Mouse (Mus musculus): ENCODE data around the gene Ddx5.
"Not testable (repeated sequence)": the region's sequence is repeated elsewhere in the genome, so short reads cannot be mapped to it uniquely, and the experiment has no call there.

The Ddx5 gene

DNA sequence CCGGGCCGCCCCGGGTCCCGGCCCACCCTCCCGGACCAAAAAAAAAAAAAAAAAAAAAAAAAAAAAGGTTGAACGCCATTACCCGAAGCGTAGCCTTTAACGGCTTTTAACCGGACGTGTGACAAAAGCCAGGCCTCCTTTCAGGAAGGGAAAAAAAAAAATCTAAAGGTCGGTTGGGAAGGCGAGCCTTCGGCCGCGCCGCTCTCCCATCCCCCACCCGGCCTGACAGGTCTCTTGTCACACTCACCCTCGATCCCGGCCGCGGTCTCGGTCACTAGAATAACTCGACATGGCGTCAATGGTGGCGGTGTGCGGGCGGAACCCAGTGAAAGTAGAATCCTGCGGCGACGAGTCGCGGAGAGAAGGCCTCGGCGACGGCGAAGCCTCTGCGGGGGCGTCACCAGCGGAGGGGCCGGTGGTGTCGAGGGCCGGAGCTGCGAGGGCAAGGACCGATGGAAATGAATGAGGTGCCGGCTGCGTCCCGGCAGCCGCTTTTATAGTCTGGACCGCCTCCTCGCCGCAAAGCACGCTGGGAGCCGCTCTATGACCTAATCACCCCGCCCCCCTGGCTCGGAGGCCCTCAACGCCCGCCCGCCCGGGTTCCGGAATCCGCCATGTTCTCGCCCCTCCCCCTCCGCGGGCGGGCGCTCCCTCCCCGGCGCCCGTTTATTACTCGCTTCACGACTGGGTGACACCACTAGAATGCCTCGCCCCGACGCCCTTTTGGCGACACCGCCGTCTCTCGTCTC, 785 bp downstream of the Ddx5 start:
- DNase-seq: peak; percentile 99

DNA sequence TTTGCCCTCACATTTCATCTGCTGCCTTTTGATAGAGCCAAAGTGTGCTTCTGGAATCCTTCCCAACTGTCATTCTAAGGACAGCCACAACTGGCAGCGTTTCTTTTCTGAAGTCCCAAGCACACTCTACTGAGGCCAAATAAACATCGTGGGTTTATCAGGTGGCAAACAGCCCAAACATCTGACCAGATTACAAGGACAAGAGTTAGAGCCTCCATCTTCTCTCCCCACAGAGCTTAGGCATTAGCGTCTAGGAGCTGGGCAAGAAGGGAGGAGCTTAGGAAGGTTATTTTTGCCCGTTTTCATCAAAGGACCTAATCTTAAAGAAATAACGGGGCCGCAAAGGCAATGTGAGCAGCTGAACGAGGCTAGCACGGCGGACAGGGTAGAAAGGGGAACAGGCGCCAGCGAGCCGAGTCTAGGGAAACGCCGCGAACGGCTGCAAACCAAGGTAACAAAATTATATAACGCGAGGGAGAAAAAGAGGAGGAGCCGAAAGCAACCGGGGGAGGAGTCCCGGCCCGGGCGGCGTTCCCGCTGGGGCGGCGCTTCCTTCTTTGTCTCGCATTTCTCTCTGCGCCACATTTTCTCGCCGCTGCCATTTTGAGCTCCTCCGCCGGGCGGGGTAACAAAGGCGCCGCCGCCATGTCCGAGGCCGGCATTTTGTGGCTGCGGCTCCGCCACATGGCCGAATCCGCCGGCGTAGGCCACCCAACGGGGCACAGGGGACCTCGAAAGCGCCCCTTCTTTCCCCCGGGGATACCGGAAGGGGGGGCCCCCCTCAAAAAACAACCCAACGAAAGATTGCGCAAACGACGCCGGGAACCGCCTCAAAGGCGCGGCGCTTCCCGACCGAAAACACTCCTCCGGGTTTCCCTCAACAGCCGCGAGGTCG, 1.6 kb downstream of the Ddx5 start:
- peak; percentile 92 for DNase-seq

DNA sequence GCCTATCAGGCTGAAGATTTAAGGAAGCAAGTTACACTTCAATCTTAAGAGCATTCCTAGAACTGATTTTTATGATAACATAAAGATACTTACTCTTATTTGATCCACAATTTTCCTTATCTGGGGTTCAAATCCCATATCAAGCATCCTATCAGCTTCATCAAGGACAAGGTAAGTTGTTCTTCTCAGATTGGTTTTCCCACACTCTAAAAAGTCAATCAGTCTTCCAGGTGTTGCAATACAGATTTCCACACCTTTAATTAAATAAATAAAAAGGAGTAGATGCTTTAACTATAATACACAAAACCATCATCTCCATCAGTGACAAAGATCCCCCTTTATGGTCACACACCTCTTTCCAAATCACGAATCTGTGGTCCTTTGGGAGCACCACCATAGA, 3.9 kb downstream of the Ddx5 start:
- DNase-seq: no peak

- no peak for DNase-seq
Observed at GRCm38 (mm10) chr11:106784476-106784875, 4.5 kb downstream of the Ddx5 start.

DNA sequence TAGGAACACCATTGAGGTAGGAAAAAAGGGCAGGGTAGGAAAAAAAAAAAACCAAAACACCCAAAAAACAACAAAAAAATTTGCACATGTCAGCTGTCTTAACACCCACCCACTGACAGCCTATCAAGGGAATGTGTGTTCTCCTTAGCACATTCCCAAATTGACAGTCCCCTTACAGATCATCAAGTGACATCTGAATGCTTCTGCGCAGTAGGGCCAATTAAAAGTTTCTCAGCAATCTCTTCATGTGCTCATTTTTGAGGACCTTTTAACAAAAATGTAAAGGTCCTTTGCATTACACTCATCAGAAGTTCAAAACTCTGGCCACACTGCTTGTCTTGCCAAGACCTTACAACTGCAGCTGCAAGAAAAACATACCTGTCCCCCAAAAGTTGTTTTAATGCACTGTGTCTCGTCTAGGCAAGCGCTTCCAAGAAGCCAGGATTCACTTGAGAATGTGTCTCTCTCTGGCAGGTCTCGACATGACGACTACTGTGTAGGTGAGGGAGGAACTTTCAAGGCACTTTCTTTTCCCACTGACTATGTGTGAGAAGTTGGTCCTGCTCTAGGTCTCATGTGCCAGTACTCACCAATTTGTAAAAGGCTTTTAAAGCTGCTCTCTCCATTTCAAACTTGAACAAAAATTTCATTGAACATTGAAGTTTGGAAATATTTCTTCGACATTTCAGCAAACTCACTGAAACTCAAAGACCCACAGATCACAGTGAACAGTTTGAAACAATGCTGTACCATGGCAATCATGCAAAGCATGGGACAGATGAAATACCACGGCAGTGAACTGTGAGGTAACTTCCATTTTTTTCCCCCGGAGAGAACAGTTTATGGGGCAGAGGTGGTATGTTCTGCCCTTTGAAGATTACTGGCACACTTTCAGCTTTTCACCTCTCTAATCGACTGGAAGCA, 5.9 kb downstream of the Ddx5 start:
- DNase-seq: no peak

GRCm38 (mm10) chr11:106782271-106782670, 6.7 kb downstream of the Ddx5 start:
- not testable (repeated sequence) for DNase-seq

DNA sequence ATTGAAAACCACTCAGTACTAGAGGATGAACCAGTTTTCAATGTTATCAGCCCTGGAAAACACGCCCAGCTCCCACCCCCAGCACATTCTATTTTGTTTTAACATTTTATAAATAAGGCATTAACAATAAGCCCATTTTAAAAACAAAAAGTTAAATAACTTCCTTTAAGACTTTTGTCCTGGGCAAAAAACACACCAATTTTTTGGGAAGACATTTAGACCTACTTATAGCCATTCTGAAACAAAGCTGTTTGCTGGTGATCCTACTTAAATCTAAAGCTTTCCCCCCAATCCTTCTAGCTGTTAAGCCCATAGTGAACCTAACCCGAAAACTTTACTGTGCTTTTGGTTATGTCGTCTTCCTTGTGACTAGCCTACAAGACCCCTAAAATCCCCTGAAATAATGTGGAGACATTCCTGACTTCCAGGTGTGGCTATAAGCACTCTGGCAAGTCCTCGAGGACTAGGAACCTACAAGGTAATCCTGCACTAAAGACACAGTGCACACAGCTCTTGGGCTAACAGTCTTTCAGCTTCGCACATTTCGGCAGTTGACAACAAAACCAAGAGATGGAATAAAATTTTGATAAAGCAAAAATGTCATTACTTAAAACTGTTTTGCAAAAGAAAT, 8.3 kb downstream of the Ddx5 start:
- DNase-seq: no peak

DNA sequence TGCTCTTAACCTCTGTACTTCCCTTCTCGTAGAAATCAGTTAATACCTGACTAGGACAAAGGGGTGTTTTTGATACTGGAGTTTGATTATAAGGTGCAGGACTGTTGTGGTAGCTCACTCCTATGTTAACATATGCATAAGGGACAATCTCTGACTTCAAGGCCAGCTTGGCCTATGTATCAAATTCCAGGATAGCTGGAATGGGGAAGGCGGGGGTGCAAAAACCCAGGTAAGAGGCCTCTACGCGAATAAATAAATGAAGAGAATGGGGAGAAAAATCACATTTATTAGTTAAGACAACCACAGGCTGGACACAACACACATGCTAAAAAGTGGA, 8.9 kb downstream of the Ddx5 start:
- no peak for DNase-seq

- DNase-seq: peak; percentile 94
Observed at GRCm38 (mm10) chr11:106779388-106780088, 9.4 kb downstream of the Ddx5 start, which contains the start of gene Polg2. Gene Polg2 (minus strand): TSS chr11:106779537.

- DNase-seq: no peak
Observed at GRCm38 (mm10) chr11:106778589-106779387, 10.2 kb downstream of the Ddx5 start.

DNA sequence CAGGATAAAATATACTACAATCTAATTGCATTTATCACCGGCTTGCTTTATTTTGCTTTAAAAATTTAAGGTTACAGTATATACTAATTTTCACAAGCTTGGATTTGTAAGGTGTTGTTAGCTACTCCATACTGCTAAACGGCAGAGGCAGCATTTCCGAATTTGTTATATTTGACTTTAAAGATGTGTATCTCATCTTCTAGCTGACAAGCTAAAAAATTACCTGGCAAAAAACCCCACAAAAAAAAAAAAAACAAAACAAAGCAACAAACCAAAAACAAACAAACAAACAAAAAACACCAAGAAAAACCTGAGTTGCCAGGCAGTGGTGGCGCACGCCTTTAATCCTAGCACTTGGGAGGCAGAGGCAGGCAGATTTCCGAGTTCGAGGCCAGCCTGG, 10.9 kb downstream of the Ddx5 start:
- DNase-seq: no peak

DNA sequence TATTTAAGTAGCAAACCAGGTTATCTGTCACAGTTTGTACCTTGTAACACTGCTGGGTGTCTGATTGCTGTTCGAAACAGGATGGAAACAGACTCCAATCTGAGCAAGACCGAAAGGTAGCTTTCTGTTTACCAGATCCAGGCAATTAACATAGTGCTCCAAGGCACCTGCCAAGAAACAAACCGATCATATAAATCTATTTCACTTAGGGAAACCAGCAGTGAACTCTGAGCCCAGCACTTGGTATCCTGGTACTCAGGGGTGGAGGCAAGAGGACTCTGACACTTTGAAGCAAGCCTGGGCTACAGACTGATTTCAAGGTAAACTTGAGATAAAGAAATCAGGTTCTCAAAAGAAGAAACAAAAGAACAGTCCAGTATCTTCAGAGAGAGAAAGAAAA, 11.6 kb downstream of the Ddx5 start:
- DNase-seq: peak; percentile 30

DNA sequence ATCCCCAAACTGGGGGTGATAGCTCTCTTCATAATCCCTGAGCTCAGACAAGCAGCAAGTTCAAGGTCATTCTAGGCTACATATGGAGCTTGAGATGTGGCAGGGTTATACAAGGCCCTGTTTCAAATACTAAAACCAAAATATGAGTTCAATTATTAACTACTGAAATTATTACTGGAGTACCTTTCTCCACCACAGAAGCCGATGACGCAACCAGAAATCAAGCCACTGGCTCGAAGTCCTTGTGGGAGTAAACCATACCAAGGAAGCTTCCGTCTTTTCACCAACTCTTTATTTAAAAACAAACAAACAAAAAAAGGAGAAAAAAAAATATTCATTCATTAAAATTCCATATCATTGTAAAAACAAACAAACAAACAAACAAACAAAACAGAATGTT, 12.0 kb downstream of the Ddx5 start:
- peak; percentile 30 for DNase-seq

GRCm38 (mm10) chr11:106773061-106773460, 15.9 kb downstream of the Ddx5 start:
- no peak for DNase-seq

DNA sequence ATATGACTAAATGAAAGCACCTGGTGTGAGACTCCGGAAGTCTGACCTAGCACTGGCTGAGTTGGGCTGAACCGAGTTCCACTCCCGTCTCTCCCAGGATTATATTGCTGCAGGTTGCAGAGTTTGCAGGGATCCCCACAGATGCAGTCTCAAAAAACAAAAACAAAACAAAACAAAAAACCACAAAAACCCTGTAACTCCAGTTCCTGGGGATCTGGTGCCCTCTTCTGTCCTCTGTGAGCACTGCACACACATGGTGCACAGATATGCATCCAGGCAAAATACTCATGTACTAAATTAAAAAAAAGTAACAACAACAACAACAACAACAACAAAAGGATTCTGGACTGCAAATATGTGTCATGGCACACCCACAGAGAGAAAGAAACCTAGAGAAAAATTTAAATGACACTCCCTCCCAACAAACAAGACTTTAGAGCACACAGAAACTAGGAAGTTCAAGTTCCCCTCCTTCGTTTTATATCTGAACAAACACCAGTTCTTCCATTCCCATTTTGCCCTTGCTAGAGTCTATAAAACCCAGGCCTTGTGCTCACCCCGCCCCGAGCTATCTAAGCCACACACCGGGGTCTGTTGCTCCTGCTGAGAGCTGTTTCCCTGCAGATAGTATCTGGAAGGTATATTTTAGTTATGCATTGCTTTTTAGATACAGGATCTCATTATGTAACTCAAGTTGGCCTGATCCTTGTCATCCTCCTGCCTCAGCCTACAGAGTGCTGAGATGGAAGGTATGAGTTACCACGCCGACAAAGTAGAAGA, 18.6 kb downstream of the Ddx5 start:
- DNase-seq: no peak

- no peak for DNase-seq
Observed at GRCm38 (mm10) chr11:106767516-106767915, 21.5 kb downstream of the Ddx5 start.

DNA sequence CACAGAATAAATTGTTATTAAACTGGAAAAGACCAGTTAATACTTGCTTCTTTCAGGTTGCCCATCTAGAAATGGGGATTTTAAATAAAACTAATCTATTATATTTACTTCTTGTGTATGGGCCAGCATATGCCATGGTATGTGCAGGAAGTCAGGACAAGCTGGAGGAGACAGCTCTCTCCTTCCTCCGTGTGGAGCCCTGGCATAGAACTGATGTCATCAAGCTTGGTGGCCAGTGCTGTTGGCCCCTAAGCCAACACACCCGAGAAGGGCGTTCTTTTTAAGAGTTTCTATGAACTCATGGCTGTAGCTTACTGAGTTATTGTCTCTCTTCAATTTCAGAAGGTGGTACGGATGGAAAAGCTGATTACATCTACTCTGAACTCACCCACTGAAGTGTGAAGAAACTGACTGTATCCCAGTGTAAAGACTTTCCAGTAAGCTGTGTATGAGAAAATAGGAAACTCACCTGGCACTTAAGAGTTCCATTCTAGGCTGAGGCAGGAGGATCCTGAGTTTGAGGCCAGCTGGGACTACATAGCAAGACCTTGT, 22.3 kb downstream of the Ddx5 start:
- no peak for DNase-seq

DNA sequence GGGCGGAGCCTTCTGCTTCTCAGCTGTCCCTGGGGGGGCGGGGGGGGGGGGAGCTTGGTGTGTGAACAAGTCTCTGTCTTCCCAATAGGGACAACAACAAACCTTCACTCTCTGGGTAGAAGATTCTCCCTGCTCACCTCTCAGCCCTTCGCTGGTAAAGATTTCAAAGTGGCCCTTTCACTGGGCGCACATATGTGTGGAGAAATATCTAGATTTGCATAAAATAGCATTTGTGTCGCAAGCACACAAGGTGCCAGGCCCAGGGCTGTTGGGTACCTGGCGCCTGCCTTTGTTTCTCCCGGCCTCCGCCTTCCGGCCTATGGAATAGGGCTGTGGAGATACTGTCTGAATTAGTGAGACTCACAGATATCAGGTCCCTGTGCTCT, 26.2 kb downstream of the Ddx5 start:
- no peak for DNase-seq

GRCm38 (mm10) chr11:106762139-106762799, 26.7 kb downstream of the Ddx5 start:
- no peak for DNase-seq

Measured in kidney, adult 18-20 months (tissue).